Comparison of ENCODE assay signal across 21 mouse cellular contexts in the genomic region with DNA sequence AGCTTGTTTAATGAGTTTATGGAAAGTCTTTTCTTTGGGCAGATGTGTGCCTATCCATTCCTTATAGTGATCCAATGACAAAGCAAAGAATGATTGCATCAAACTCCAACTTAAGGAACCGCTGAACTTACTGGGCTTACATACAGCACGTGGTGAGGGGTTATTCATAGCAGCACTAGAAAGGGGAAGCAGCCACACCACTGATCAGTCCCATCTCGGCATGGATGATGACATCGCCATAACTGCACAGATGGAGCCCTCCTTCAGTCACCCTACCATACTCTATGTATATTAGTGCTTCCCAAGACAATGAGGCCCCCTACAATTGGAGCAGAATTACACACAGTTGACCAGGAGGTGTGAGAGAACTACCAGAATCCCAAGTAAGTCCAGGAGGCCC.
"Had no signal": no experiment of that assay in that cellular context is flagged by ENCODE, and none has a peak within 500 bp of the region (broad histone marks: within the 10 kb centered on the region; RNA-seq: fewer than 3 reads in every experiment).

No protein-coding gene starts in this region.

- H3K4me2 ChIP-seq: limb, embryonic 13.5 days; liver, embryonic 13.5 days; lung, embryonic 14.5 days; midbrain, embryonic 11.5 days; midbrain, embryonic 15.5 days; neural tube, embryonic 12.5 days; neural tube, embryonic 15.5 days; stomach, embryonic 15.5 days had no signal

- H3K4me3 ChIP-seq: layer of hippocampus, adult 2 months; limb, embryonic 10.5 days; limb, embryonic 13.5 days; liver, embryonic 13.5 days; midbrain, embryonic 15.5 days; neural tube, embryonic 12.5 days; neural tube, embryonic 15.5 days; stomach, embryonic 15.5 days had no signal

- H3K4me1 ChIP-seq: liver, embryonic 13.5 days; neural tube, embryonic 12.5 days; neural tube, embryonic 15.5 days; stomach, embryonic 15.5 days had no signal

- H3K36me3 ChIP-seq: liver, embryonic 13.5 days; midbrain, embryonic 15.5 days; neural tube, embryonic 12.5 days; neural tube, embryonic 15.5 days; stomach, embryonic 15.5 days had no signal

- H3K9me3 ChIP-seq: limb, embryonic 10.5 days; limb, embryonic 13.5 days; liver, embryonic 13.5 days; midbrain, embryonic 15.5 days; neural tube, embryonic 12.5 days; neural tube, embryonic 15.5 days; stomach, embryonic 15.5 days had no signal

- H3K9ac ChIP-seq: limb, embryonic 13.5 days; liver, embryonic 13.5 days; lung, embryonic 14.5 days; midbrain, embryonic 15.5 days; neural tube, embryonic 12.5 days; neural tube, embryonic 15.5 days; stomach, embryonic 15.5 days had no signal

- ATAC-seq: lung, postnatal 0 days; midbrain, embryonic 15.5 days had no signal

- H3K27me3 ChIP-seq: limb, embryonic 13.5 days; liver, embryonic 13.5 days; midbrain, embryonic 15.5 days; neural tube, embryonic 12.5 days; neural tube, embryonic 15.5 days; stomach, embryonic 15.5 days had no signal

- H3K27ac ChIP-seq: kidney, postnatal 0 days; layer of hippocampus, adult 2 months; limb, embryonic 10.5 days; limb, embryonic 13.5 days; liver, embryonic 13.5 days; macrophage; midbrain, embryonic 15.5 days; neural tube, embryonic 12.5 days; neural tube, embryonic 15.5 days; stomach, embryonic 15.5 days had no signal

- DNase-seq: kidney, adult 2 months; kidney, postnatal 25 days; layer of hippocampus, adult 9-11 months; liver; liver, embryonic 13.5 days; lung, embryonic 14.5 days; right cerebral cortex, adult 18-20 months; right cerebral cortex, postnatal 14 days; right cerebral cortex, postnatal 4 days; thymus, postnatal 25 days had no signal
